Mouse (Mus musculus) 416B (cell line): Measurements from ENCODE around the gene Anks3.

Experiments
- DNase-seq: peaks from one replicate; pipeline ENCODE4 v3.0.0; 2011; ENCODE audit warnings: low read depth

Gene Anks3

GRCm38 (mm10) chr16:4968426-4968825 is 4.4 kb upstream of the Anks3 start:
- no peak for DNase-seq

GRCm38 (mm10) chr16:4965392-4966129 is 1.6 kb upstream of the Anks3 start:
- no peak for DNase-seq

DNA sequence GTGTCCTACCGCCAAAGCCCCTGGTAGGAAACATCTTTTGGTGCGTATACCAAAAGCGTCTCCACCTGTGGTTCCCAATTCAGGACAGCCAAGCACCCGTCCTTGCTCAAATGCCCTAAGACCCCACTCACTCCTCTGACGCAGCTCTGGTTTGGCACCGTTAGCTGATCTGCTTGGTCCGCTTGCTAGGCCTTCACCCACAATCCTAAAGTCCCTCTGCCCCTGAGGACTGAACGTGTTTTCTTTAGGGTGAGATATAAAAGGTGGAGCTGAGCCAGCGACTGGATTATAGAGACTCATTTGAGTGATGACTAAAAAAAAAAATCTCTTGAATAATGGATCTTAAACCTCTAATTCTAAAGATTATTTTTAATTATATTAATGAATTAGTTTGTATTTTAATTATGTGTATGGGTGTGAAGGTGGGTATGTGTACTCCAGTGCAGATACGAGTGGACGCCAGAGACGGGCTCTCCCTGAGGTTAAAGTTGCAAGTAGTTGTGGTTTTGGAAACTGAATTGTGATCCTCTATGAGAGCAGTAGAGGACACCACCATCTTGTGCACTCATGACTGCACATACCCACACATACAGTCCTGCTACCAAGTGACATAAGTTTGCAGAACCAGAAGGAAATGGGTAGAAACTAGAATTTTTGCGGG is 856 bp upstream of the Anks3 start:
- DNase-seq, result peak; percentile 74

GRCm38 (mm10) chr16:4963346-4963745 is 659 bp downstream of the Anks3 start:
- peak; percentile 22 for DNase-seq

GRCm38 (mm10) chr16:4960260-4960659 is 3.7 kb downstream of the Anks3 start:
- no peak for DNase-seq

- no peak for DNase-seq
Measured at GRCm38 (mm10) chr16:4957446-4957845, 6.6 kb downstream of the Anks3 start.

DNA sequence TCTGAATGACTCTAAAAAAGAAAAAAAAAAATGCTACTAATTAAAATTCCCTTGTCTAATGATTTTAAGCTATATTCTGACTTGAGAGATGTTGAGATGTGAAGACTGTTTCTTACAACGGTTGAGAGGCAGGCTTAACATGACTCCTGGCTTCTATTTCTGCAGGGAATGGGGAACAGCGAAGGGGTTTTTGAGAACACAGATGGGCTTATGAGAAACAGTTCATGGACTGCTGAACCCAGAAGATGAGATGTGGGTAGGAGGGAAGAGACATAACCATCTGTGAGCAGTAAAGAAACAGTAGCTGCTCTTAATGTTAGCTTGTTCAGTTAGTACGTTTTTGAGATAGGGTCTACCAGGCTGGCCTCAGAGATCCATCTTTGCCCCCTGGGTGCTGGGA is 7.4 kb downstream of the Anks3 start:
- no peak for DNase-seq

GRCm38 (mm10) chr16:4947378-4947777 is 16.6 kb downstream of the Anks3 start:
- DNase-seq, result no peak

- DNase-seq, result no peak
Measured at GRCm38 (mm10) chr16:4946155-4946554, 17.9 kb downstream of the Anks3 start.

DNA sequence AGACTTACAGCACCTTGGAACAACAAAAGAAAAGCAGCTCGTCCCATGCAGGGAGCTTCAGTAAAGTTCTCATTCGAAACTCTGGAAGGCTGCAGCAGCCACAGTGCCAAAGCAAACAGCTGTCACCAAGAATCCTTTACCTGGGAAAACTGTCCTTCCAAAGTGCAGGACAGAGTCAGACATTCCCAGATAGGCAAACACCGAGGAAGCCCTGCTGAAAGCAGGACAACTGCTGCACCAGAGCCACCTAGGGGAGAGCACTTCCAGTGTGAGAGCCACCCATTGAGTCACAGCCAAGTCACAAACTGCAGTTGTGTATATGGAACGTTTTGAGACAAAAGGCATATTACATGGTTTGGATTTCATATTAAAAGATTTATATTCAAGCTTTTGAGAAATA is 18.6 kb downstream of the Anks3 start:
- no peak for DNase-seq

- DNase-seq, result no peak
Measured at GRCm38 (mm10) chr16:4943431-4943830, 20.6 kb downstream of the Anks3 start.

- no peak for DNase-seq
Measured at GRCm38 (mm10) chr16:4942868-4943267, 21.1 kb downstream of the Anks3 start.

GRCm38 (mm10) chr16:4941016-4941415 is 23.0 kb downstream of the Anks3 start:
- no peak for DNase-seq

DNA sequence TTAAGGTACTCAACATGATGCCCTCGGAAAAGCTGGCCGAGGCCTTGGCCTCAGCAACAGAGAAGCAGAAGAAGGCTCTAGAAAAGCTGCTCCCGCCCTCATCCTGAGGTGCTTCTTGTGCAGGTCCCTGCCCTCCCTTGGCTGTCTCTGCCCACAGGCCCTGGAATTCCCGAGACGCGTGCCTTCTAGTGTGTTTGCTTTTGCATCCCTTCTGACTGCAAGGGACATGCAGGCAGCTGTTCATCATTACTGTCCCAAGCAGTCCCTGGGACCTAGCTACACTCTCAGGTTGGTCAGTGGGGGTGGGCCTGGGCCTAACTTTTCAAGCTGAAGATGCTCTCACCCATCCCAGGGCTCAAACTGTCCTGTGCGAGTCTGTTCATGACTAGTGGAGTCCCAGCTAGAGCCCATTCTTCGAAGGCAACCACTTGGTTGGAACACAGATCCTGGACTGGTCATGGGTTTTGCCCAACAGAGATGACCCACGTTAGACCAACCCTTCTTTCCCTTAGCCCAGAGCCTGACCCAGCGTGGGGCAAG is 23.6 kb downstream of the Anks3 start:
- DNase-seq, result no peak

- DNase-seq, result peak; percentile 32
Measured at GRCm38 (mm10) chr16:4939412-4939811, 24.6 kb downstream of the Anks3 start.

DNA sequence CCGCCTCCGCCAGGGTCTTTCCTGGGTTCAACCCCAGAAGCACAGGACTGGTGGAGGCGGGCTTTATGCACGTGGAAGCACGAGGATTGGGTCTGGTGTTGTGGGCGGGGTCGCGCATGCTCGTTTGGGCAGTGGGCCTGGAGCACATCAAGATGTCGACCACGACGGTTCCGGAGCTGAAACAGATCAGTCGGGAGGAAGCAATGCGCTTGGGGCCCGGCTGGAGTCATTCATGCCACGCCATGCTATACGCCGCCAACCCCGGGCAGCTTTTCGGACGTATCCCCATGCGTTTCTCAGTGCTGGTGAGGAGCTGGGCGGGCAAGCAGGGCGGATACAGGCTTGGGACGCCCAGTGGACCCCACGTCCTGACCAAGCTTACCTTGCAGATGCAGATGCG is 25.0 kb downstream of the Anks3 start:
- DNase-seq, result peak; percentile 93

GRCm38 (mm10) chr16:4938461-4938860 is 25.5 kb downstream of the Anks3 start, which contains the start of gene Nudt16l1:
TSS of gene Nudt16l1 (plus strand) at chr16:4938761.
- no peak for DNase-seq

DNA sequence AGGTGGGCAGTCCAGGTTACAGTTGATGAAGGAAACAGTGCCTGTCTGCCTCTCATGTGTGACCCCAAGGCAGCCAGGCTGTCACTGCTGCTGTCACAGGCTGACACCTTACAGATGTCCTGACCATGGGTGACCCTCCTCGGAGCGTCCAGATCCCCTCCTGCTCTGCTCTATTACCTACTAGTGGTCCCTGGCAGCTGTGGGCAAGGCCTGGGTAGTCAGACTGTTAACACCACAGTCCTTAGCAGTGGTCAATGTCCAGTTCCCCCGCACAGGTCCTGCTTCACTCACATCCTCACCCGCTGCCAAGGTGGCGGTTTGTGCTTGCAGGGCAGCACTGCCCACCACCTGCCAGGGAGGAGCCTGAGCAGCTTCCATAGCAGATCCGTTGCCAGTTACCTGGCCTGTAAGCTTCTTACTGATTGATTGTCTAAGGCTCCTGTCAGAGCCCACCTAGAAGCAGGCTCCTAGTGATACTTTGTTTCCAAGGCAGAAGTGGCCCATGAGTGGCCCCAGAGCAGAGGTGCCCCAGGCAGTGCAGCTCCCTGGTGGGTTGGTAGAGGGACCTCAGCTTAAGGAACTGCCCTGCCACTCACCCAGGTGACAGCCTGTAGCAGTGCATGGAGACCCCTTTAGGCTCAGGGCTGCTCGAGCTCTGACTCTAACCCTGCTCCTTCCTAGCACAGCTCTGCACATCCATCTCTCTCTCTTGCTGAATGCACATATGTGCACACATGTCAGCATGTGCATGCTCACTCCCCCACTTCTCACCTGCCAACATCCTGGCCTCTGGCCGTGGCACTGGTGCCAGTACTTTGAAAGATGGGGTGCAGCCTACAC is 26.4 kb downstream of the Anks3 start:
- no peak for DNase-seq

DNA sequence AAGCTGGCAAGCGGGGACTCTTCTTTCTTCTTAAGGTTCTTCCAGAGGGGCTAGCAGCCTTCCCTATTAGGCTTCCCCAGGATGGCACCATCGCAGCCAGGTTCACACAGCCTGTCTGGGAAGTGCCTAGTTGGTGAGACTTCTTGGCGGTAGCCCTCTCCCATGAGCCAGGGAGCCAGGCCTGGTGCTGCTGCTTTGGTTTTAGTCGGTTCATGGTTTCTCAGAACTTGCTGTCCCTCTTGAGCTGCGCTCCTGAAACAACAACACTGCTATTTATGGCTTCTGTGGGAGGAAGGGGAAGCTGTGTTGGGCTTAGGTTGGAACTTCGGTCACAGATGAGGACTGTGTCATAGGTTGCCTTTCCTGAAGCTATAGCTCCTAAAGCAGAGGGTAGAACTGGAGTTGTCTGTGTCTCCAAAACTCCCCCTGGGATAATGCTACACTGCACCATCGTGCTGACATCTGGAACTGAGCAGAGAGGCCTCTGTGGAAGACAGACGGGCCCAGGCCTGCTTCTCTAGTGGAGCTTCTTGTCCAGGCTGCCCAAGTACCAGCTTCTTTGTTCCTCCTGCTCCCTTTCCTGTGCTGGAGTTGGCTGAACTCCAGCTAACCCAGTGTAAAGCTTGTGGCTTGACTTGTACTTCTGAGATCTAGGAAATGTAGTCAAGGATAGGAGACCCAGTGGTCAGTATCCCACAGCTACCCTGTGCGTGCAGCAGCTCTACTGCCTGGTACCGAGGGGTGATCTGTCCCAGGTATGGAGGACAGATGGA is 27.9 kb downstream of the Anks3 start:
- DNase-seq, result peak; percentile 81

DNA sequence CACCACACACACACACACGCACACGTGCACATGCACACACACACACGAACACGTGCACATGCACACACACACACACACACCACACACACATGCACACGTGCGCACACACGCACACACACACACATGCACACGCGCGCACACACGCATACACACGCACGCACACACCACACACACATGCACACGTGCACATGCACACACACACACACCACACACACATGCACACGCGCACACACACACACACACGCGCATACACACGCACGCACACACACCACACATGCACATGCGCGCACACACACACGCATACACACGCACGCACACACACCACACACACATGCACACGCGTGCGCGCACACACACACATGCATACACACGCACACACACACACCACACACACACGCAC is 28.6 kb downstream of the Anks3 start:
- no peak for DNase-seq

DNA sequence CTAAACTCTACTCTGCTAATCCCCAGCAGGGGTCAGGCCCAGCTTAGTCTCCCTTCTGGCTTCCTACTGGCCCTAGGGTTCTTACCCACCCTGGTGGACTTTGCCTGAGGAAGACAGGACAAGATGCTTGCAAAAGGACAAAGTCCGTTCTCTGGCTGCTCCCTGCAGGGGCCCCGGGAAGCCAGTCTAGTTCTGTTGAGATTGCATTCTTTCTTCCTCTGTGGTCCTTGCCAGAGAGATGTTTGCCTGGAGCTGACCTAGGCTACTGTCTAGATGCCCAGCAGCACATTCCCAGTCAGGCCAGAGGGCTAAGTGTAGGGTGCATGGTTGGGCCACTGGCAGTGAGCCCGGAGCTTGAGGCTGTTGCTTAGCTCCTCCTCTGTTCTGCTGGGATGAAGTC is 31.6 kb downstream of the Anks3 start:
- no peak for DNase-seq

DNA sequence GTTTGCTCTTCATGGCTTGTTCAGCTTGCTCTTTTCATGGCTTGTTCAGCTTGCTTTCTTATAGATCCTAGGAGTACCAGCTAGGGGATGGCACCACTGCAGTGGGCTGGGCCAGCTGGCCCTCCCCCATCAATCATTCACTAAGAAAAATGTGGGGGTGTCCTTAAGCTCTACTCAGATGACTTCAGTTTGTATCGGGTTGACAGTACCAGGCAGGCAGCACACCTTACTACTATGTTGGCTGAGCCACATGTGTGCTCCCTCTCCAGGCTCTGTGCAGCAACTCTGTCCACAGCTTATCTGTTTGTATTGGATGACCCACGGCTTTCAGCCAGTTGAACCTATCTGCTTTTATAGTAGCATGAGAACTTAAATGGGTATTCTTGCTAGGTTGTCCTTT is 35.5 kb downstream of the Anks3 start:
- no peak for DNase-seq
